Mouse (Mus musculus) mouse trophoblast stem cell (cell line): ENCODE data around the gene St6galnac3.

Experiments
- in situ Hi-C, 2 experiments: fragments of 300-500 bp; cut with MseI, MboI; formaldehyde crosslinking; loops; 2 replicates in 1 of 2; 3 replicates in 1 of 2; pipeline ENCODE4 v1.15.1; 2025

Gene St6galnac3

GRCm38 (mm10) chr3:153587594-153587993 lies 137.4 kb downstream of the St6galnac3 start:
- in situ Hi-C loops: no loop called here

GRCm38 (mm10) chr3:153584836-153585235 lies 140.1 kb downstream of the St6galnac3 start:
- in situ Hi-C loops: no loop called here

GRCm38 (mm10) chr3:153582065-153582464 lies 142.9 kb downstream of the St6galnac3 start:
- in situ Hi-C loops: no loop called here

- in situ Hi-C loops: no loop called here
These were observed 144.3 kb downstream of the St6galnac3 start for GRCm38 (mm10) chr3:153580625-153581024.

GRCm38 (mm10) chr3:153580136-153580535 lies 144.8 kb downstream of the St6galnac3 start:
- in situ Hi-C loops: no loop called here

- in situ Hi-C loops: no loop called here
These were observed 147.7 kb downstream of the St6galnac3 start for GRCm38 (mm10) chr3:153577286-153577685.

- in situ Hi-C loops: no loop called here
These were observed 153.8 kb downstream of the St6galnac3 start for GRCm38 (mm10) chr3:153571152-153571551.

- in situ Hi-C loops: no loop called here
These were observed 156.2 kb downstream of the St6galnac3 start for GRCm38 (mm10) chr3:153568815-153569214.

- in situ Hi-C loops: no loop called here
These were observed 157.1 kb downstream of the St6galnac3 start for GRCm38 (mm10) chr3:153567913-153568312.

GRCm38 (mm10) chr3:153567512-153567911 lies 157.5 kb downstream of the St6galnac3 start:
- in situ Hi-C loops: no loop called here

- in situ Hi-C loops: no loop called here
These were observed 158.9 kb downstream of the St6galnac3 start for GRCm38 (mm10) chr3:153566100-153566499.

GRCm38 (mm10) chr3:153560897-153561296 lies 164.1 kb downstream of the St6galnac3 start:
- in situ Hi-C loops: no loop called here

GRCm38 (mm10) chr3:153559586-153559985 lies 165.4 kb downstream of the St6galnac3 start:
- in situ Hi-C loops: no loop called here

GRCm38 (mm10) chr3:153556621-153557020 lies 168.4 kb downstream of the St6galnac3 start:
- in situ Hi-C loops: no loop called here

- in situ Hi-C loops: no loop called here
These were observed 171.3 kb downstream of the St6galnac3 start for GRCm38 (mm10) chr3:153553712-153554111.

GRCm38 (mm10) chr3:153553226-153553625 lies 171.7 kb downstream of the St6galnac3 start:
- in situ Hi-C loops: no loop called here

- in situ Hi-C loops: no loop called here
These were observed 177.9 kb downstream of the St6galnac3 start for GRCm38 (mm10) chr3:153546936-153547683.

GRCm38 (mm10) chr3:153539851-153540250 lies 185.1 kb downstream of the St6galnac3 start:
- in situ Hi-C loops: no loop called here

GRCm38 (mm10) chr3:153538396-153538795 lies 186.6 kb downstream of the St6galnac3 start:
- in situ Hi-C loops: no loop called here

- in situ Hi-C loops: no loop called here
These were observed 187.5 kb downstream of the St6galnac3 start for GRCm38 (mm10) chr3:153537435-153537834.

GRCm38 (mm10) chr3:153536260-153536659 lies 188.7 kb downstream of the St6galnac3 start:
- in situ Hi-C loops: no loop called here

- in situ Hi-C loops: no loop called here
These were observed 195.8 kb downstream of the St6galnac3 start for GRCm38 (mm10) chr3:153529174-153529573.

GRCm38 (mm10) chr3:153525151-153525768 lies 199.7 kb downstream of the St6galnac3 start:
- in situ Hi-C loops: no loop called here
